Mouse (Mus musculus) neural tube, embryonic 13.5 days (tissue): ENCODE measurements around the gene Cacng8. TPM values are rescaled to one million over a fixed set of nuclear protein-coding genes. Genes with fewer than 3 reads are reported as not detected.
"Not testable (repeated sequence)": the region's sequence is repeated elsewhere in the genome, so short reads cannot be mapped to it uniquely, and the experiment has no call there.

ENCODE experiments used
- ATAC-seq: fragments of 200-750 bp; cut with Nextera tagmentation; 2 replicates; pipeline ENCODE4 v1.8.0; 2017; ENCODE audit warnings: low read depth, mild to moderate bottlenecking, moderate TSS enrichment, moderate library complexity
- H3K27ac ChIP-seq: fragments of 300-500 bp; sonication (generic); replicated peaks from 2 replicates; pipeline ENCODE4 v1.5.1; 2015; ENCODE audit warnings: moderate library complexity, mild to moderate bottlenecking, inconsistent platforms
- H3K27me3 ChIP-seq: fragments of 300-500 bp; sonication (generic); 2 replicates; pipeline ENCODE4 v1.6.1; 2015; ENCODE audit warnings: mild to moderate bottlenecking, inconsistent platforms
- H3K36me3 ChIP-seq: fragments of 300-500 bp; sonication (generic); 2 replicates; pipeline ENCODE4 v1.6.1; 2015; ENCODE audit warnings: mild to moderate bottlenecking, inconsistent platforms
- H3K4me1 ChIP-seq: fragments of 300-500 bp; sonication (generic); replicated peaks from 2 replicates; pipeline ENCODE4 v1.6.1; 2015; ENCODE audit warnings: inconsistent platforms
- H3K4me2 ChIP-seq: fragments of 300-500 bp; sonication (generic); 2 replicates; pipeline ENCODE4 v1.6.1; 2015; ENCODE audit warnings: inconsistent platforms, mild to moderate bottlenecking, moderate library complexity
- H3K4me3 ChIP-seq: fragments of 300-500 bp; sonication (generic); 2 replicates; pipeline ENCODE4 v1.5.1; 2015; ENCODE audit warnings: mild to moderate bottlenecking, inconsistent platforms
- H3K9ac ChIP-seq: fragments of 300-500 bp; sonication (generic); 2 replicates; pipeline ENCODE4 v1.6.1; 2015; ENCODE audit warnings: moderate library complexity, mild to moderate bottlenecking, inconsistent platforms
- H3K9me3 ChIP-seq: fragments of 300-500 bp; sonication (generic); 2 replicates; pipeline ENCODE4 v1.6.1; 2016; ENCODE audit warnings: inconsistent platforms
- WGBS: fragments of 180-500 bp; shearing (Covaris S2); methylation state at CpG from one replicate; pipeline ENCODE4 v1.1.7; 2015; 5-methylcytosine and 5-hydroxymethylcytosine counted together
- polyA plus RNA-seq: library from polyadenylated mRNA; unstranded; fragments of >200 nt; fragmentation: Nextera tagmentation; extraction: Ambion mirVana; gene quantifications from 2 replicates; pipeline ENCODE4 v1.2.1, GENCODE M21; 2015

Gene Cacng8
- polyA plus RNA-seq, 1 experiment from 2014 or later = 12.1 TPM

- peaks cover 9% of the 10 kb centered on the region for H3K36me3 ChIP-seq
- peaks cover 52% of the 10 kb centered on the region for H3K4me1 ChIP-seq
- H3K4me2 ChIP-seq = peak overlapping the region; percentile 79
- H3K9me3 ChIP-seq = no peaks in the 10 kb centered on the region
- H3K27ac ChIP-seq = no peak overlapping the region
- H3K9ac ChIP-seq = peak overlapping the region; percentile 79
- WGBS = 2% methylated on average over 17 of the region's 17 CpGs
- peak; percentile 74 for ATAC-seq
- no peaks in the 10 kb centered on the region for H3K27me3 ChIP-seq
- peak overlapping the region; percentile 54 for H3K4me3 ChIP-seq
These were observed 755 bp upstream of the Cacng8 start for GRCm38 (mm10) chr7:3389444-3390412.

GRCm38 (mm10) chr7:3391081-3391451 lies 583 bp downstream of the Cacng8 start:
- Histone ChIP-seq H3K9me3 (no peaks in the 10 kb centered on the region), H3K27me3 (no peaks in the 10 kb centered on the region), H3K4me2 (peak overlapping the region; percentile 79), H3K4me3 (peak overlapping the region; percentile 54), H3K9ac (peak overlapping the region; percentile 79), H3K27ac (0 out of 2 replicates have a peak overlapping the region, but pooled peaks have one; percentile 61), H3K36me3 (peaks cover 18% of the 10 kb centered on the region), H3K4me1 (peaks cover 58% of the 10 kb centered on the region)
- WGBS = 3% methylated on average over 12 of the region's 12 CpGs
- peak; percentile 46; the same call in 1 of the 2 replicates for ATAC-seq

- Histone ChIP-seq H3K9ac (peak overlapping the region; percentile 79), H3K4me2 (peak overlapping the region; percentile 79), H3K27ac (peak overlapping the region; percentile 0; the same call in 1 of the 2 replicates), H3K4me3 (peak overlapping the region; percentile 54), H3K27me3 (no peaks in the 10 kb centered on the region), H3K9me3 (no peaks in the 10 kb centered on the region), H3K36me3 (peaks cover 18% of the 10 kb centered on the region), H3K4me1 (peaks cover 64% of the 10 kb centered on the region)
- 12% methylated on average over 2 of the region's 4 CpGs for WGBS
- 0 out of 2 replicates have a peak, but pooled peaks have one; percentile 28 for ATAC-seq
These were observed 1.3 kb downstream of the Cacng8 start for GRCm38 (mm10) chr7:3391809-3392208.

GRCm38 (mm10) chr7:3397355-3397754 lies 6.9 kb downstream of the Cacng8 start:
- peaks cover 20% of the 10 kb centered on the region for H3K36me3 ChIP-seq
- peaks cover 47% of the 10 kb centered on the region for H3K4me1 ChIP-seq
- WGBS = 34% methylated on average over 10 of the region's 10 CpGs
- 0 out of 2 replicates have a peak overlapping the region, but pooled peaks have one; percentile 4 for H3K4me3 ChIP-seq
- H3K9me3 ChIP-seq = no peaks in the 10 kb centered on the region
- H3K4me2 ChIP-seq = peak overlapping the region; percentile 34
- ATAC-seq = peak; percentile 51
- H3K9ac ChIP-seq = no peak overlapping the region
- H3K27me3 ChIP-seq = no peaks in the 10 kb centered on the region
- H3K27ac ChIP-seq = no peak overlapping the region

- Histone ChIP-seq H3K27ac (no peak overlapping the region), H3K27me3 (no peaks in the 10 kb centered on the region), H3K36me3 (peaks cover 21% of the 10 kb centered on the region), H3K4me1 (peaks cover 43% of the 10 kb centered on the region), H3K9me3 (no peaks in the 10 kb centered on the region), H3K4me3 (0 out of 2 replicates have a peak overlapping the region, but pooled peaks have one; percentile 4), H3K4me2 (peak overlapping the region; percentile 34), H3K9ac (no peak overlapping the region)
- WGBS = 7% methylated on average over 7 of the region's 7 CpGs
- peak; percentile 86 for ATAC-seq
These were observed 7.3 kb downstream of the Cacng8 start for GRCm38 (mm10) chr7:3397797-3398196.

GRCm38 (mm10) chr7:3398363-3398762 lies 7.9 kb downstream of the Cacng8 start:
- not testable (repeated sequence) for H3K9ac ChIP-seq, H3K27ac ChIP-seq, H3K9me3 ChIP-seq, H3K27me3 ChIP-seq, ATAC-seq, H3K4me3 ChIP-seq, H3K4me2 ChIP-seq
- WGBS = 90% methylated on average over 8 of the region's 8 CpGs
- Histone ChIP-seq H3K36me3 (peaks cover 27% of the 10 kb centered on the region), H3K4me1 (peaks cover 38% of the 10 kb centered on the region)

GRCm38 (mm10) chr7:3399937-3400336 lies 9.5 kb downstream of the Cacng8 start:
- Histone ChIP-seq H3K4me1 (peaks cover 32% of the 10 kb centered on the region), H3K4me2 (no peak overlapping the region), H3K9ac (no peak overlapping the region), H3K9me3 (no peaks in the 10 kb centered on the region), H3K36me3 (peaks cover 18% of the 10 kb centered on the region), H3K27ac (no peak overlapping the region), H3K27me3 (no peaks in the 10 kb centered on the region), H3K4me3 (no peak overlapping the region)
- ATAC-seq = no peak

- Histone ChIP-seq H3K4me2 (no peak overlapping the region), H3K36me3 (no peaks in the 10 kb centered on the region), H3K9me3 (no peaks in the 10 kb centered on the region), H3K9ac (no peak overlapping the region), H3K4me1 (peaks cover 23% of the 10 kb centered on the region), H3K27ac (no peak overlapping the region), H3K4me3 (no peak overlapping the region), H3K27me3 (peaks cover 54% of the 10 kb centered on the region)
- WGBS = 70% methylated on average over 11 of the region's 11 CpGs
- ATAC-seq = no peak
These were observed 19.4 kb downstream of the Cacng8 start for GRCm38 (mm10) chr7:3409729-3410520.

- Histone ChIP-seq H3K36me3 (no peaks in the 10 kb centered on the region), H3K27me3 (peaks cover 66% of the 10 kb centered on the region), H3K27ac (no peak overlapping the region), H3K4me3 (peak overlapping the region; percentile 39), H3K9me3 (no peaks in the 10 kb centered on the region), H3K4me2 (peak overlapping the region; percentile 86), H3K4me1 (peaks cover 32% of the 10 kb centered on the region), H3K9ac (peak overlapping the region; percentile 60)
- WGBS = under 1% methylated on average over 33 of the region's 33 CpGs
- ATAC-seq = peak; percentile 88
These were observed 20.9 kb downstream of the Cacng8 start for GRCm38 (mm10) chr7:3411160-3411941.

GRCm38 (mm10) chr7:3412036-3412435 lies 21.6 kb downstream of the Cacng8 start:
- peaks cover 32% of the 10 kb centered on the region for H3K4me1 ChIP-seq
- WGBS = 2% methylated on average over 20 of the region's 20 CpGs
- no peak for ATAC-seq
- H3K36me3 ChIP-seq = no peaks in the 10 kb centered on the region
- H3K27me3 ChIP-seq = peaks cover 73% of the 10 kb centered on the region
- H3K4me3 ChIP-seq = peak overlapping the region; percentile 39
- no peak overlapping the region for H3K27ac ChIP-seq
- H3K9ac ChIP-seq = peak overlapping the region; percentile 60
- no peaks in the 10 kb centered on the region for H3K9me3 ChIP-seq
- peak overlapping the region; percentile 86 for H3K4me2 ChIP-seq

- peak overlapping the region; percentile 78 for H3K9ac ChIP-seq
- peaks cover 32% of the 10 kb centered on the region for H3K4me1 ChIP-seq
- peak overlapping the region; percentile 60 for H3K4me3 ChIP-seq
- H3K27ac ChIP-seq = no peak overlapping the region
- under 1% methylated on average over 44 of the region's 47 CpGs for WGBS
- H3K27me3 ChIP-seq = peaks cover 85% of the 10 kb centered on the region
- no peaks in the 10 kb centered on the region for H3K9me3 ChIP-seq
- H3K4me2 ChIP-seq = peak overlapping the region; percentile 95
- H3K36me3 ChIP-seq = no peaks in the 10 kb centered on the region
- ATAC-seq = no peak
These were observed 24.4 kb downstream of the Cacng8 start for GRCm38 (mm10) chr7:3414888-3415287.
